Mouse (Mus musculus) left cerebral cortex, adult 8-10 months (tissue): ENCODE results near the gene Crygf. TPM values are rescaled to one million over a fixed set of nuclear protein-coding genes. Genes with fewer than 3 reads are reported as not detected.
"Not testable (repeated sequence)": the region's sequence is repeated elsewhere in the genome, so short reads cannot be mapped to it uniquely, and the experiment has no call there.

Source experiments
- DNase-seq, 2 experiments: peaks; one replicate each; pipeline ENCODE4 v3.0.0; 2022; ENCODE audit warnings: low spot score in 2 of 2
- total RNA-seq, 4 experiments: library from RNA; stranded (reverse); gene quantifications; 2 replicates each; pipeline ENCODE4 v1.2.4; 2022

Gene Crygf
- total RNA-seq = not detected

GRCm38 (mm10) chr1:65926294-65926693 lies at the start of gene Crygf:
TSS of gene Crygf (plus strand) at chr1:65926520.
- no peak for DNase-seq

DNA sequence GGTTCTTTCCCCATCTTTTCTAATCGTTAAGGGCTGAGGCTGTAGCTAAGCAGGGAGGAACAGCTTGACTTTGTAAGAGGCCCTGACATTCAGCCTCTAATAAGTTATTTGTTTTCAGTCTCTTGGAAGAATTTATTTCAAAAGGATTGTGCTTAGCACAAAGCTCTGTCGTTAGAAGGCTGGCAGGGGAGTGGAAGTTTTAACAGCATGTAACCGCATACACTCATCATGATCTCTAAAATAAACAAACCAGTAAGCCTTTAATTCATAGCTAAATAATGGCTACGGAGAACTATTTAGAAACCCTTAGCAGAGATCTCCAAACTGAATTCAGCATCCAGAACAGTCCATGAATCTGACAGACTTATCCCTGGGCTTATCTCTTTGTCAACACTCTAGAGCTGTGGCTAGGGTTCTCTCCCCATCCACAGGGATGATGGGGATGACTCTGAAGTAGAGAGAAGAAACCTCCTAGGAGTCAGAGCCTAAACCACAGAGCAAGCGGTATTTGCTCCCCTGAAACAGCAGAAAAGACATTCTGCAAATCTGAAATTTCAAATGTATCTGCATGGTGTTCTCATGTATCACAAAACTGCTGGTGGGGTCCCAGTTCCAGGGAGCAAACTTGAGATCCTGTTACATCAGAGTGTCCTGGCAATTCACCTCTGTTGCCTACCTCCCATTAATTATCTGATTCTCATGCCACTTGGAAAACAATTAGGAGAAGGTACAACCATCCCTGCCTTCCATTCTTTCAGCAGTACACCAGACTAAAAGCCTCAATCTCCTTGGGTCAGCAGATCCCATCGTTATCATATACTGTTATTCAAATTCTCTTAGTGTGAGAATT lies 734 bp upstream of the Crygf start:
- no peak for DNase-seq

- DNase-seq = not testable (repeated sequence)
These were observed 376 bp downstream of the Crygf start for GRCm38 (mm10) chr1:65926696-65927095.

DNA sequence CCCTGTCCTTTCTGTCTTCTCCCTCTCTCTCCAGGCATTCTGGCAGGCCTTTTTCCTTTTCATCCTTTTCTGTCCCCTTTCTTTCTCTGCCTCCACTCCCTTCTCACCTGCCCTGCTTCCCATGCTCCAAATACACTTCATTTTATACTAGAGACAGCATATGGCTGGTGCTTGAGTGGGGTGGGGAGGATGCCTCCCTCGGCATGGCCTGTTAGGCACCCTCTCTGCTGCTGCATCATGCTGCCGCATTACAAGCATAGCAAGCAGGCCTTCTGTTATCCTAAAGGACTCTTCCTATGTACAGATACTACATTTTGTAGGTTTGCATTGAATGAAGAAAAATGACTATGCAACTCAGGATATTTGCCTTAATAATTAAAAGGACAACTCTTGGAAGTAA lies 3.7 kb downstream of the Crygf start:
- peak in 1 of 2 experiments; percentile 8 for DNase-seq

DNA sequence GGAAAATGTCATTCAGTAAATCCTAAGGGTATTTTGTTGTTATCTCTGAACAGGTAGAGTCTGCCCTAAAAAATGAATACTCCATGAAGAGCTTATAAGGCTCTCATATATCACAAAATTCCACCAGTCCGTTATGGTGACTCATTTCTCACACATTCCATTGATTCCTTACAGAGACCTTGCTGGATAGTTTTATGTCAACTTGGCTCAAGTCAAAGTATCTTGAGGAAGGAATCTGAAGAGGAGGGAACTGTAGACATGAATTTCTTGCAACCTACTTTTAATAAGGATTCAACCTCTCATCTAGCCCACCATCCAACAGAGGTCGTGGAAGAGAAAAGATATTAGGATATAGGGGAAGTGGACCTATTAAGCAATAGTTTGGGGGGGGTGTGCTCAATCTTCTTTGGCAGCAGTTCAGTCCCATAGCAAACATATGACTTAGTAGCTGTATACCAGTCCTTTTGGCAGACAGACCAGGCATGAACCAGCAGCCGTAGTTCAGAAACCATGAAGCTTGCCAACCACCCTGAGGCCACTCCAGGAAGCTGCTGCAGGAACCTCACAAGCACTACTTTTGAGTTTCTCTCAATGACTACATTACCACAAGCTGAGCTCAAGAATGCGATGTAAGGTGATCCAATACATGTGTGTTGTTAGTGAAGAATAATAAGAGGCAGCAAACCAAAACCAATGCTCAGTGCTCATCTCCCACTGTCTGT lies 5.9 kb downstream of the Crygf start:
- no peak for DNase-seq

Other genes starting within 250 kb of the Crygf start
- gene Map2, start 248.8 kb downstream of the Crygf start, total RNA-seq = 1,000 to 10,000 TPM in 3 of 4 experiments, 100 to 1,000 TPM in 1; 960 to 1,199 (median 1,078) TPM